Mouse (Mus musculus): Measurements from ENCODE around the gene Dhx32. TPM values are rescaled to one million over a fixed set of nuclear protein-coding genes. Genes with fewer than 3 reads are reported as not detected.

Gene Dhx32
- total RNA-seq, 1 experiment from 2014 or later, result 36.3 TPM

GRCm38 (mm10) chr7:133744209-133744608 is 38.3 kb downstream of the Dhx32 start:
- ATAC-seq (replicated peaks in 1 of 2; ENCODE audit: insufficient read depth in 1 of 2, low FRiP score in 2 of 2, low TSS enrichment in 1 of 2, low read depth in 1 of 2, poor library complexity in 2 of 2, severe bottlenecking in 2 of 2), result no peak

GRCm38 (mm10) chr7:133743611-133744010 is 38.9 kb downstream of the Dhx32 start:
- ATAC-seq (replicated peaks in 1 of 2; ENCODE audit: insufficient read depth in 1 of 2, low FRiP score in 2 of 2, low TSS enrichment in 1 of 2, low read depth in 1 of 2, poor library complexity in 2 of 2, severe bottlenecking in 2 of 2), result no peak

GRCm38 (mm10) chr7:133742530-133743325 is 39.8 kb downstream of the Dhx32 start:
- no peak for ATAC-seq (replicated peaks in 1 of 2; ENCODE audit: insufficient read depth in 1 of 2, low FRiP score in 2 of 2, low TSS enrichment in 1 of 2, low read depth in 1 of 2, poor library complexity in 2 of 2, severe bottlenecking in 2 of 2)

GRCm38 (mm10) chr7:133740558-133740957 is 42.0 kb downstream of the Dhx32 start:
- ATAC-seq (replicated peaks in 1 of 2; ENCODE audit: insufficient read depth in 1 of 2, low FRiP score in 2 of 2, low TSS enrichment in 1 of 2, low read depth in 1 of 2, poor library complexity in 2 of 2, severe bottlenecking in 2 of 2), result no peak

GRCm38 (mm10) chr7:133731971-133732645 is 50.4 kb downstream of the Dhx32 start:
- no peak for ATAC-seq (replicated peaks in 1 of 2; ENCODE audit: insufficient read depth in 1 of 2, low FRiP score in 2 of 2, low TSS enrichment in 1 of 2, low read depth in 1 of 2, poor library complexity in 2 of 2, severe bottlenecking in 2 of 2)

- no peak for ATAC-seq (replicated peaks in 1 of 2; ENCODE audit: insufficient read depth in 1 of 2, low FRiP score in 2 of 2, low TSS enrichment in 1 of 2, low read depth in 1 of 2, poor library complexity in 2 of 2, severe bottlenecking in 2 of 2)
These were observed 52.0 kb downstream of the Dhx32 start for GRCm38 (mm10) chr7:133730324-133731191.

- ATAC-seq (replicated peaks in 1 of 2; ENCODE audit: insufficient read depth in 1 of 2, low FRiP score in 2 of 2, low TSS enrichment in 1 of 2, low read depth in 1 of 2, poor library complexity in 2 of 2, severe bottlenecking in 2 of 2), result no peak
These were observed 53.2 kb downstream of the Dhx32 start for GRCm38 (mm10) chr7:133729351-133729750.

- no peak for ATAC-seq (replicated peaks in 1 of 2; ENCODE audit: insufficient read depth in 1 of 2, low FRiP score in 2 of 2, low TSS enrichment in 1 of 2, low read depth in 1 of 2, poor library complexity in 2 of 2, severe bottlenecking in 2 of 2)
These were observed 55.5 kb downstream of the Dhx32 start for GRCm38 (mm10) chr7:133727027-133727426.

GRCm38 (mm10) chr7:133725571-133725970 is 57.0 kb downstream of the Dhx32 start:
- ATAC-seq (replicated peaks in 1 of 2; ENCODE audit: insufficient read depth in 1 of 2, low FRiP score in 2 of 2, low TSS enrichment in 1 of 2, low read depth in 1 of 2, poor library complexity in 2 of 2, severe bottlenecking in 2 of 2), result no peak

GRCm38 (mm10) chr7:133724844-133725243 is 57.7 kb downstream of the Dhx32 start:
- no peak for ATAC-seq (replicated peaks in 1 of 2; ENCODE audit: insufficient read depth in 1 of 2, low FRiP score in 2 of 2, low TSS enrichment in 1 of 2, low read depth in 1 of 2, poor library complexity in 2 of 2, severe bottlenecking in 2 of 2)

GRCm38 (mm10) chr7:133720616-133721015 is 61.9 kb downstream of the Dhx32 start:
- ATAC-seq (replicated peaks in 1 of 2; ENCODE audit: insufficient read depth in 1 of 2, low FRiP score in 2 of 2, low TSS enrichment in 1 of 2, low read depth in 1 of 2, poor library complexity in 2 of 2, severe bottlenecking in 2 of 2), result no peak

- ATAC-seq (replicated peaks in 1 of 2; ENCODE audit: insufficient read depth in 1 of 2, low FRiP score in 2 of 2, low TSS enrichment in 1 of 2, low read depth in 1 of 2, poor library complexity in 2 of 2, severe bottlenecking in 2 of 2), result no peak
These were observed 63.9 kb downstream of the Dhx32 start for GRCm38 (mm10) chr7:133718580-133718979.

- no peak for ATAC-seq (replicated peaks in 1 of 2; ENCODE audit: insufficient read depth in 1 of 2, low FRiP score in 2 of 2, low TSS enrichment in 1 of 2, low read depth in 1 of 2, poor library complexity in 2 of 2, severe bottlenecking in 2 of 2)
These were observed 67.1 kb downstream of the Dhx32 start for GRCm38 (mm10) chr7:133715387-133715786.

GRCm38 (mm10) chr7:133707301-133707700 is 75.2 kb downstream of the Dhx32 start:
- no peak for ATAC-seq (replicated peaks in 1 of 2; ENCODE audit: insufficient read depth in 1 of 2, low FRiP score in 2 of 2, low TSS enrichment in 1 of 2, low read depth in 1 of 2, poor library complexity in 2 of 2, severe bottlenecking in 2 of 2)

GRCm38 (mm10) chr7:133703906-133704305 is 78.6 kb downstream of the Dhx32 start:
- no peak for ATAC-seq (replicated peaks in 1 of 2; ENCODE audit: insufficient read depth in 1 of 2, low FRiP score in 2 of 2, low TSS enrichment in 1 of 2, low read depth in 1 of 2, poor library complexity in 2 of 2, severe bottlenecking in 2 of 2)

- peak; percentile 31 to 46; a peak in 3 of 4 replicates for ATAC-seq (replicated peaks in 1 of 2; ENCODE audit: insufficient read depth in 1 of 2, low FRiP score in 2 of 2, low TSS enrichment in 1 of 2, low read depth in 1 of 2, poor library complexity in 2 of 2, severe bottlenecking in 2 of 2)
These were observed 80.2 kb downstream of the Dhx32 start for GRCm38 (mm10) chr7:133702333-133702732.

- no peak for ATAC-seq (replicated peaks in 1 of 2; ENCODE audit: insufficient read depth in 1 of 2, low FRiP score in 2 of 2, low TSS enrichment in 1 of 2, low read depth in 1 of 2, poor library complexity in 2 of 2, severe bottlenecking in 2 of 2)
These were observed 81.2 kb downstream of the Dhx32 start for GRCm38 (mm10) chr7:133701366-133701765.

- ATAC-seq (replicated peaks in 1 of 2; ENCODE audit: insufficient read depth in 1 of 2, low FRiP score in 2 of 2, low TSS enrichment in 1 of 2, low read depth in 1 of 2, poor library complexity in 2 of 2, severe bottlenecking in 2 of 2), result peak in 1 of 2 experiments; percentile 36; a peak in 1 of 4 replicates
These were observed 82.6 kb downstream of the Dhx32 start for GRCm38 (mm10) chr7:133699885-133700284.
